Mouse (Mus musculus) lung, adult 18-20 months (tissue): ENCODE measurements around the gene Sar1a.

Experiments used
- DNase-seq, 2 experiments: peaks; one replicate each; pipeline ENCODE4 v3.0.0; 2022; ENCODE audit warnings: mixed read lengths in 2 of 2

The Sar1a gene

DNA sequence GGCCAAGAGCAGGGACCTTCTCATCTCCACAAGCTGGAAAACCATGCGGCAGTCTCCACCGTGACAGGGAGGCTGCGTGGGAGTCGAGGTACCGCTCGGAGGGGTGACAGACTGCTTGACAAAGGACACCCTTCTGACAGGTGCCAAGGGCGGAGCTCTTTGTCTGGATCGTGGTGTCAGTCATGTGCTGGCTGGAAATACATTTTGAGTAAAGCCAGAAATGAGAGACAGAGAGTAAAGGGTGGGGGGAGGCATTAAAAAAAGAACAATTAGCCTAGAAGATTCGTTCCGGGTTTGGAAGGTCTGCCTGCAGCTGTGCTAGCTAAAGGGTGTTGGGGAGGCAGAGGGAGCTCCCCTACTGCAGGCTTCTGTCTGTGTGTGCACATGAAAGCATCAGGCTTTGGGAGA is 56.6 kb downstream of the Sar1a start:
- no peak for DNase-seq

DNA sequence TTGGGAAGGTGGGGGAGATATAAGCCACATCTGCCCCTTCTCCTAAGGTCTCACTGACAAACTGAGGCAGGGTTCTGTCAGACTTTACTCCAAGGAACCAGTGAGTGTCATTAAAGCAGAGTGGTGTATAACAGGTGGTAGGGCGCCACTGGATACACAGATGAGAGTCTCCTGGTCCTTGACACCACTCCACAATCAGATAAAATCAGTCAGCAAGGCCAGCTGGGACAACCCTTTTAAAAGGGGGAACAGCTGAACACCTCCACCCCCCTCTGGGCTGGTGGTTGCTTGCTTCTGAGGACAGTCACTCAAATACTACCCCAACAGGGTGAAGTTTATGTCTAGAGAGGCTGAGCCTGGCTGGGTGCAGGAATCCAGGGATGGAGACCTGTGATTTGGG is 57.4 kb downstream of the Sar1a start:
- no peak for DNase-seq

DNA sequence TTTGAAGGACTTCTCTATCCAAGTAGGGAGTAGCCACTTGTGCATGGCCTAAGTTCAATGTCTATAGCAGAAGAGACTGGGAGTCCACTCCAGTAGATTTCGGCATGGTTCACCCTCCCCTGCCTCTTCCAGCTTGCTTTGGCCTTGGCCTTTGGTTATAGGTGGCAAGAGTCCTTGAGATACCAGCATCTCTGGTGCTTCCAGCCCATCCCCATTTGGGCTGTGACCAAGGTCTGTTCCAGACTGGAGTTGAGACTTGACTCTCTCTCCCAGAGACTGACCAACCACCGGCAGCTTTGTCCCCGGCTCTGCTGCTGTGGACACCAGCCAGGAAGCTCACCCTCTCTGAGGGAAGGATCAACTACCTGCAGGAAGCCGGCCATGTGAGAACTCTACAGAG is 58.0 kb downstream of the Sar1a start:
- DNase-seq: no peak

DNA sequence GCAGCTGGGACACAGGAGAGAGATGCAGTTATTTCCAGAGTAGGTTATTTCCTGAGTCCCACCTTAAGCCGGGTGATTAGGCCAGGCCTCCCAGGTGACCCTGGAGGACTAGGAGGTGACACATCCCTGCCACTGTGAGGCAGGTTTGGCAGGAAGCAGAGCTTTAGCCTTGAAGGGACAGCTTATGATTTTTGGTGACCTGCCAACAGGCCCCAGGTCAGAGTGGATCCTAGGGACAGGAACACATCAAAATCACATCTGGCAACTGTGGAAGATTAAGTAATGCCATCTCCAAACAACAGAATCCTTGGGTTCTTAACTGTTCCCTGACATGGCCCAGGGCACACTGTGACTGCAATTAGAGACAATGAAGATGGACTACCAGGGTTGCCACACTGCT is 61.2 kb downstream of the Sar1a start:
- DNase-seq: no peak

DNA sequence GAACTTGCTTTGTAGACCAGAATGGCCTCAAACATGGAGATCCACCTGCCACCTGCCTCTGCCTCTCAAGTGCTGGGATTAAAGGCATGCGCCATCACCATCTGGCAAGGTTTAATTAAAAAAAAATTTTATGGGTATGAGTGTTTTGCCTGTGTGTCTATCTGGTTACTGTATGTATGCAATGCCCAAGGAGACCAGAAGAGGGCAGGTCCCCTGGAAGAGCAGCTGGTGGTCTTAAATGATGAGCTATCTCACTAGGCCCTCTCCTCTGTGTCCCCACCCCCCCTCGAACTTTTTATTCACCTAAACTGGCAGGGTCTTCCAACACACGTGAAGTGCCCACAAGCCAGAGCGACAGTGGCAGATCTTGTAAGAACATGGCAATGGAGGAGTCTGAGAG is 61.8 kb downstream of the Sar1a start:
- DNase-seq: no peak

DNA sequence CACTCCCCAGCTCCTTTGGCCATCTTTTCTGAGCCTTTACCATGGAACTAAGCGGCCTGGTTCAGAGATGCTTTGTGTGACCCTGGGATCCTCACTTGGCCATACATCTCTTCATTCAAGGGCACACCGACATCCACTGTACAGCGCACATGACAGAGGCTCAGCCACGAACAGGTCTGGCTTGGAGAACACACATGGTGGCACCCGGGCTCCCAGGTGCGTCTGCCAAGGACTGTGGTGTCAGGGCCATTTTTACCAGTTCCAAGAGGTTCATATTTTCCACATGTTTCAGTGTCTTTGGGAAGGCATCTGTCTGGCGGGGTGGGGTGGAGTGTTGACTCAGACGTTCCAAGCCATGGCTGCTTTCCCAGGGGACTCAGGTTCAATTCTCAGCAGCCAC is 62.2 kb downstream of the Sar1a start:
- DNase-seq: no peak
